Mouse (Mus musculus) bone marrow macrophage, adult 2 months (primary cell): Measurements from ENCODE around the gene Afap1. TPM values are rescaled to one million over a fixed set of nuclear protein-coding genes. Genes with fewer than 3 reads are reported as not detected.

Experiments
- H3K27ac ChIP-seq: 2 replicates; pipeline ENCODE4 v1.5.1; 2012; ENCODE audit warnings: low read depth, low read length; ENCODE audit not compliant: insufficient read depth
- H3K4me1 ChIP-seq: 2 replicates; pipeline ENCODE4 v1.6.1; 2012; ENCODE audit warnings: low read length; ENCODE audit not compliant: control insufficient read depth, insufficient read depth
- H3K4me3 ChIP-seq: 2 replicates; pipeline ENCODE4 v1.5.1; 2012; ENCODE audit warnings: mild to moderate bottlenecking, low read length, moderate library complexity; ENCODE audit not compliant: insufficient read depth
- CTCF ChIP-seq: IDR thresholded peaks from 2 replicates; pipeline ENCODE4 v1.5.1; 2012; ENCODE audit warnings: low read depth, mild to moderate bottlenecking, low read length, moderate library complexity
- POLR2A ChIP-seq: IDR thresholded peaks from 2 replicates; pipeline ENCODE4 v1.6.1; 2012; ENCODE audit warnings: mild to moderate bottlenecking, low read depth, low read length, borderline replicate concordance
- polyA plus RNA-seq: library from polyadenylated mRNA; stranded (reverse); fragments of >200 nt; gene quantifications from 2 replicates; pipeline ENCODE4 v1.2.4, GENCODE M21; 2012; ENCODE audit not compliant: missing spikeins, insufficient read depth, insufficient read length

The Afap1 gene
- polyA plus RNA-seq, 1 experiment: 2.0 TPM

- no peaks in the 10 kb centered on the region for H3K4me1 ChIP-seq
- no peak overlapping the region for H3K4me3 ChIP-seq
- TF ChIP-seq POLR2A: no peak
- no peak for TF ChIP-seq CTCF
- no peak overlapping the region for H3K27ac ChIP-seq
Measured at GRCm38 (mm10) chr5:35882391-35882790, 10.7 kb upstream of the Afap1 start.

- TF ChIP-seq CTCF (peak; percentile 58), POLR2A (no peak)
- Histone ChIP-seq H3K4me3 (no peak overlapping the region), H3K27ac (no peak overlapping the region), H3K4me1 (no peaks in the 10 kb centered on the region)
Measured at GRCm38 (mm10) chr5:35884262-35884661, 8.9 kb upstream of the Afap1 start.

GRCm38 (mm10) chr5:35884689-35885088, 8.4 kb upstream of the Afap1 start:
- no peak overlapping the region for H3K27ac ChIP-seq
- H3K4me1 ChIP-seq: no peaks in the 10 kb centered on the region
- no peak overlapping the region for H3K4me3 ChIP-seq
- no peak for TF ChIP-seq CTCF
- TF ChIP-seq POLR2A: no peak

GRCm38 (mm10) chr5:35888959-35889358, 4.2 kb upstream of the Afap1 start:
- TF ChIP-seq POLR2A: no peak
- TF ChIP-seq CTCF: peak; percentile 32; the same call in 1 of the 2 replicates
- no peak overlapping the region for H3K27ac ChIP-seq
- no peak overlapping the region for H3K4me3 ChIP-seq
- H3K4me1 ChIP-seq: peaks cover 3% of the 10 kb centered on the region; the same call in 1 of the 2 replicates

- no peak for TF ChIP-seq CTCF
- no peak for TF ChIP-seq POLR2A
- peaks cover 3% of the 10 kb centered on the region; the same call in 1 of the 2 replicates for H3K4me1 ChIP-seq
- H3K4me3 ChIP-seq: no peak overlapping the region
- no peak overlapping the region for H3K27ac ChIP-seq
Measured at GRCm38 (mm10) chr5:35889641-35890040, 3.5 kb upstream of the Afap1 start.

GRCm38 (mm10) chr5:35890985-35891730, 2.0 kb upstream of the Afap1 start:
- H3K4me3 ChIP-seq: no peak overlapping the region
- no peak overlapping the region for H3K27ac ChIP-seq
- H3K4me1 ChIP-seq: peaks cover 3% of the 10 kb centered on the region; the same call in 1 of the 2 replicates
- TF ChIP-seq CTCF (no peak), POLR2A (no peak)

GRCm38 (mm10) chr5:35892363-35892762, 756 bp upstream of the Afap1 start:
- no peak for TF ChIP-seq CTCF
- no peak for TF ChIP-seq POLR2A
- Histone ChIP-seq H3K4me3 (no peak overlapping the region), H3K27ac (no peak overlapping the region), H3K4me1 (peaks cover 3% of the 10 kb centered on the region; the same call in 1 of the 2 replicates)

- Histone ChIP-seq H3K27ac (no peak overlapping the region), H3K4me1 (peaks cover 3% of the 10 kb centered on the region; the same call in 1 of the 2 replicates), H3K4me3 (peak overlapping the region; percentile 49; the same call in 1 of the 2 replicates)
- TF ChIP-seq POLR2A (no peak), CTCF (no peak)
Measured at GRCm38 (mm10) chr5:35893805-35894260, 714 bp downstream of the Afap1 start.

- H3K4me1 ChIP-seq: peaks cover 3% of the 10 kb centered on the region; the same call in 1 of the 2 replicates
- no peak for TF ChIP-seq POLR2A
- no peak for TF ChIP-seq CTCF
- no peak overlapping the region for H3K27ac ChIP-seq
- H3K4me3 ChIP-seq: no peak overlapping the region
Measured at GRCm38 (mm10) chr5:35894295-35895047, 1.4 kb downstream of the Afap1 start.
